In the genomic region with DNA sequence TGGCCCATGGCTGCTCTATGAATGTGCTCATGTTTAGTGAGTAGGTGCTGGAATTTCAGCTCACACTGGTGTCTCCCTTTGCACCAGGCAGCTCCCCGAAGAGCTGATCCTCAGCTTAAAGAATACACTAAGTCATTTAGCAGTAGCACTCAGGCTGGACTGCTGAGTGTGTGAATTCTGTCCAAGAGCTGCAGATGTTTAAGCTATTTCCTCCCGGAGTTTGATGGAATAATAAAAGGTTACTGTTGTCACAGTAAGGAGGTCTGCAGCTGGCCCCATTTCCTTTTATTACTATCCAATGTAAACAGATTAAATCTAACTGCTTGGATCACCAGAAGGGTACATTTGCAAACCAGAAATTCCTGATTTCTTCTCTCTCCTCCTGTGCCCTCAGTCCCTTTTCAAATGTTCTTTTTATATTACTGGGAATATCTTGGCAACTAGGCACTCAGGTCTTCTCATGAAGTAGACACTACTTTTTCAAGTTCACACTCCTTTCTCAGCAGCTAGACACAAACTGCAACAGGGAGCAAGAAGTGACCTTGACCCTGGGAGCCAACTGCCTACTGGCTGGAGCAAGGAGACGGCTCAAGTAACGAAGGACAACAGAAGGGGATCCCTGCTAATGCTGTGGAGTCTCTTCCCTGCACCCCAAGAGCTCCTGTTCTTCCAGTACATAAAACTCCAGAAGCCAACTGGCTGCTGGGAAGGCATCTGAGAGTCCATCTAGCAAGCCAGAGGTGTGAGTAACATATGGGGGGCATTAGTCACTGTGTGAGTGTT, we compare ENCODE assay signal across 12 mouse cellular contexts.
DNase-seq lines count a peak whose midpoint lies in the region; ATAC-seq and TF ChIP-seq lines count a peak whose summit lies in the region.
"Had no signal": no experiment of that assay in that cellular context is flagged by ENCODE, and none has a peak within 500 bp of the region (broad histone marks: within the 10 kb centered on the region; RNA-seq: fewer than 3 reads in every experiment).

No protein-coding gene starts in this region.

- no peaks in the 10 kb centered on the region for H3K27me3 ChIP-seq in forebrain, embryonic 14.5 days (replicated peaks; ENCODE audit: control insufficient read depth, insufficient read depth, low read length)
- no peaks in the 10 kb centered on the region for H3K27me3 ChIP-seq in forebrain, embryonic 10.5 days (ENCODE audit: poor library complexity, severe bottlenecking)
- H3K27me3 ChIP-seq in neural tube, embryonic 15.5 days (replicated peaks) = no peaks in the 10 kb centered on the region
- no peaks in the 10 kb centered on the region for H3K27me3 ChIP-seq in intestine, postnatal 0 days (replicated peaks; ENCODE audit: control insufficient read depth, insufficient read depth, low read length)
- H3K27me3 ChIP-seq in stomach, postnatal 0 days (ENCODE audit: control insufficient read depth, insufficient read depth, low read length) = no peaks in the 10 kb centered on the region
- H3K27me3 ChIP-seq in hindbrain, embryonic 12.5 days = no peaks in the 10 kb centered on the region
- H3K27me3 ChIP-seq: midbrain, embryonic 13.5 days had no signal

- no peak overlapping the region for H3K4me3 ChIP-seq in forebrain, embryonic 14.5 days (ENCODE audit: low read depth, low read length)
- H3K4me3 ChIP-seq in forebrain, embryonic 10.5 days = no peak overlapping the region
- no peak overlapping the region for H3K4me3 ChIP-seq in neural tube, embryonic 15.5 days (replicated peaks)
- H3K4me3 ChIP-seq in intestine, postnatal 0 days (ENCODE audit: low read depth, low read length) = no peak overlapping the region
- no peak overlapping the region for H3K4me3 ChIP-seq in stomach, postnatal 0 days (ENCODE audit: low read depth, low read length)
- no peak overlapping the region for H3K4me3 ChIP-seq in hindbrain, embryonic 12.5 days
- H3K4me3 ChIP-seq: midbrain, embryonic 13.5 days had no signal

- H3K27ac ChIP-seq in forebrain, embryonic 14.5 days (ENCODE audit: low read depth, low read length) = no peak overlapping the region
- no peak overlapping the region for H3K27ac ChIP-seq in forebrain, embryonic 10.5 days
- H3K27ac ChIP-seq in neural tube, embryonic 15.5 days (replicated peaks) = peak overlapping the region; percentile 28; the same call in 1 of the 2 replicates
- H3K27ac ChIP-seq in intestine, postnatal 0 days (ENCODE audit: low read depth, low read length) = peak overlapping the region; percentile 28; the same call in 1 of the 2 replicates
- peak overlapping the region; percentile 63 for H3K27ac ChIP-seq in stomach, postnatal 0 days (replicated peaks)
- no peak overlapping the region for H3K27ac ChIP-seq in hindbrain, embryonic 12.5 days
- H3K27ac ChIP-seq: hindbrain, embryonic 14.5 days; midbrain, embryonic 13.5 days had no signal

- H3K4me1 ChIP-seq in forebrain, embryonic 14.5 days (ENCODE audit: control insufficient read depth, insufficient read depth, low read length) = no peaks in the 10 kb centered on the region
- no peaks in the 10 kb centered on the region for H3K4me1 ChIP-seq in forebrain, embryonic 10.5 days
- peaks cover 7% of the 10 kb centered on the region for H3K4me1 ChIP-seq in neural tube, embryonic 15.5 days
- H3K4me1 ChIP-seq in intestine, postnatal 0 days (replicated peaks; ENCODE audit: control insufficient read depth, insufficient read depth, low read length) = peaks cover 6% of the 10 kb centered on the region; the same call in 1 of the 2 replicates
- no peaks in the 10 kb centered on the region; the same call in 1 of the 2 replicates for H3K4me1 ChIP-seq in stomach, postnatal 0 days (replicated peaks; ENCODE audit: control insufficient read depth, insufficient read depth)
- peaks cover 3% of the 10 kb centered on the region; the same call in 1 of the 2 replicates for H3K4me1 ChIP-seq in hindbrain, embryonic 12.5 days
- H3K4me1 ChIP-seq: midbrain, embryonic 13.5 days had no signal

- no peak overlapping the region for H3K9ac ChIP-seq in forebrain, embryonic 14.5 days (ENCODE audit: low read length)
- no peak overlapping the region for H3K9ac ChIP-seq in neural tube, embryonic 15.5 days (replicated peaks)
- no peak overlapping the region for H3K9ac ChIP-seq in intestine, postnatal 0 days (ENCODE audit: low read depth, low read length)
- H3K9ac ChIP-seq in stomach, postnatal 0 days (ENCODE audit: low read length) = no peak overlapping the region
- no peak overlapping the region for H3K9ac ChIP-seq in hindbrain, embryonic 12.5 days
- H3K9ac ChIP-seq: hindbrain, embryonic 14.5 days; midbrain, embryonic 13.5 days had no signal

- ATAC-seq in forebrain, embryonic 14.5 days = no peak
- ATAC-seq in neural tube, embryonic 15.5 days (ENCODE audit: low FRiP score) = no peak
- ATAC-seq in intestine, postnatal 0 days = peak; percentile 65
- peak; percentile 59; the same call in 1 of the 2 replicates for ATAC-seq in stomach, postnatal 0 days (ENCODE audit: low FRiP score, low TSS enrichment)
- ATAC-seq in hindbrain, embryonic 12.5 days (ENCODE audit: low FRiP score) = no peak
- ATAC-seq: midbrain, embryonic 13.5 days had no signal

- WGBS in forebrain, embryonic 14.5 days = 83% methylated on average over 4 of the region's 4 CpGs
- WGBS in forebrain, embryonic 10.5 days = 88% methylated on average over 4 of the region's 4 CpGs
- WGBS in neural tube, embryonic 15.5 days = 59% methylated on average over 4 of the region's 4 CpGs
- 18% methylated on average over 4 of the region's 4 CpGs for WGBS in intestine, postnatal 0 days
- 28% methylated on average over 4 of the region's 4 CpGs for WGBS in stomach, postnatal 0 days
- 71% methylated on average over 4 of the region's 4 CpGs for WGBS in hindbrain, embryonic 12.5 days

- no peaks in the 10 kb centered on the region for H3K9me3 ChIP-seq in forebrain, embryonic 14.5 days (replicated peaks; ENCODE audit: control insufficient read depth, low read length)
- no peaks in the 10 kb centered on the region for H3K9me3 ChIP-seq in forebrain, embryonic 10.5 days
- no peaks in the 10 kb centered on the region for H3K9me3 ChIP-seq in neural tube, embryonic 15.5 days (replicated peaks)
- H3K9me3 ChIP-seq in intestine, postnatal 0 days (ENCODE audit: control insufficient read depth) = no peaks in the 10 kb centered on the region
- H3K9me3 ChIP-seq in stomach, postnatal 0 days (ENCODE audit: control insufficient read depth, low read length) = no peaks in the 10 kb centered on the region
- H3K9me3 ChIP-seq in hindbrain, embryonic 12.5 days (replicated peaks) = no peaks in the 10 kb centered on the region
- H3K9me3 ChIP-seq: midbrain, embryonic 13.5 days had no signal

- peaks cover 26% of the 10 kb centered on the region for H3K36me3 ChIP-seq in forebrain, embryonic 14.5 days (ENCODE audit: control insufficient read depth, insufficient read depth, low read length)
- H3K36me3 ChIP-seq in forebrain, embryonic 10.5 days (replicated peaks) = peaks cover 23% of the 10 kb centered on the region
- H3K36me3 ChIP-seq in neural tube, embryonic 15.5 days = peaks cover 30% of the 10 kb centered on the region
- H3K36me3 ChIP-seq in intestine, postnatal 0 days (ENCODE audit: control insufficient read depth, insufficient read depth) = peaks cover 12% of the 10 kb centered on the region
- peaks cover 5% of the 10 kb centered on the region; the same call in 1 of the 2 replicates for H3K36me3 ChIP-seq in stomach, postnatal 0 days (ENCODE audit: control insufficient read depth, insufficient read depth, low read length)
- H3K36me3 ChIP-seq in hindbrain, embryonic 12.5 days = peaks cover 15% of the 10 kb centered on the region; the same call in 1 of the 2 replicates

- no peak for TF ChIP-seq CTCF in intestine, postnatal 0 days (IDR thresholded peaks at IDR 0.05; ENCODE audit: low read depth)
- no peak for TF ChIP-seq CTCF in stomach, postnatal 0 days (IDR thresholded peaks at IDR 0.05; ENCODE audit: low read depth)

- DNase-seq in forebrain, embryonic 14.5 days (ENCODE audit: low spot score) = peak; percentile 24
- no peak for DNase-seq in forebrain, embryonic 10.5 days (ENCODE audit: extremely low spot score, low spot score)
- no peak for DNase-seq in neural tube, embryonic 10.5 days (ENCODE audit: extremely low spot score, low spot score)
- DNase-seq in stomach, postnatal 0 days (ENCODE audit: low spot score) = no peak
- DNase-seq in frontal cortex, postnatal 14 days (ENCODE audit: low spot score in 2 of 2) = no peak
- DNase-seq: cerebellum, postnatal 36 days; liver had no signal

- peak; percentile 88 for TF ChIP-seq EP300 in stomach, postnatal 0 days (optimal IDR thresholded peaks at IDR 0.05)

- no peak overlapping the region for H3K4me2 ChIP-seq in forebrain, embryonic 14.5 days (ENCODE audit: low read length)
- no peak overlapping the region for H3K4me2 ChIP-seq in neural tube, embryonic 15.5 days
- no peak overlapping the region for H3K4me2 ChIP-seq in intestine, postnatal 0 days (replicated peaks; ENCODE audit: low read depth)
- no peak overlapping the region for H3K4me2 ChIP-seq in stomach, postnatal 0 days (replicated peaks; ENCODE audit: low read depth)
- H3K4me2 ChIP-seq in hindbrain, embryonic 12.5 days (replicated peaks) = no peak overlapping the region
- H3K4me2 ChIP-seq: hindbrain, embryonic 14.5 days; midbrain, embryonic 13.5 days had no signal

Comparison
In these comparisons a context has a peak if more than half of its experiments do, and no peak if none do; other contexts are left out.
1. ATAC-seq: peak in intestine, postnatal 0 days (single experiment) and stomach, postnatal 0 days (single experiment); none in forebrain, embryonic 14.5 days (single experiment), neural tube, embryonic 15.5 days (single experiment) and hindbrain, embryonic 12.5 days (single experiment).
2. H3K27ac ChIP-seq: peak in neural tube, embryonic 15.5 days (single experiment), intestine, postnatal 0 days (single experiment) and stomach, postnatal 0 days (single experiment); none in forebrain, embryonic 14.5 days (single experiment), forebrain, embryonic 10.5 days (single experiment) and hindbrain, embryonic 12.5 days (single experiment).